Mouse (Mus musculus) embryonic fibroblast, embryonic 13.5 days (primary cell): ENCODE data around the gene Gpatch4.

Experiments used
- CTCF ChIP-seq: IDR thresholded peaks from 2 replicates; pipeline ENCODE4 v1.5.1; 2011; ENCODE audit warnings: mild to moderate bottlenecking, control low read depth, low read length, moderate library complexity, borderline replicate concordance; ENCODE audit not compliant: insufficient read depth
- POLR2A ChIP-seq: IDR thresholded peaks from 2 replicates; pipeline ENCODE4 v1.6.1; 2011; ENCODE audit warnings: low read depth, mild to moderate bottlenecking, control low read depth, low read length, moderate library complexity

DNA sequence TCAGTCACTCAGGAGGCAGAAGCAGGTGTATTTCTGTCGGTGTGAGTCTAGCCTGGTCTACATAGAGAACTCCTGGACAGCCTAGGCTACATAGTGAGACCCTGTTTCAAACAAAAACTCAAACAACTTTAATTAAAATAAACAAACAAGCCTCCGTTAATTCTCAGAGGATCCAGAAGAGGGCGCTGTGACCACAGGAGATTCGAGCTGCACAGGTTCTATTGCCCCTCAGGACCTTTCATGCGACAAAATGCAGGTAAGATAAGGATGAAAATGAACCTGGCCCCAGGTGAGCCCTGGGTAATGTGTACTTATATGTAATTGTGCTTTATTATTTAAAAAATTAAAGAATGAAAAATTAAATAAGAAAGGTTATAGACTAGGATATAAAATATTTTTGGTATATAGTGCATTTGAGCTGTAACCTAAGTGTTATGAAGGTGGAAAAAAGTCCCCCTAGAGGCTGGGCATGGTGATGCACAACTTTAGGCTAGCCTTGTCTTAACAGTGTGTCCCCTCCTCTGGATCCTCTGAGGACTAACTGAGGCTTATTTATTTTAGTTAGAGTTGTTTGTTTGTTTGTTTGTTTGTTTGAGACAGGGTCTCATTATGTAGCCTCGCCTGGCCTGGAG, 32.2 kb upstream of the Gpatch4 start:
- TF ChIP-seq POLR2A (no peak), CTCF (no peak)
